Mouse (Mus musculus): ENCODE measurements at regions not wholly inside any gene's neighbourhood (a gene's known extent, or its start where the extent isn't known, plus 50 kb on each side); places are given as distances from the start of the nearest gene placed in this dataset.

DNA sequence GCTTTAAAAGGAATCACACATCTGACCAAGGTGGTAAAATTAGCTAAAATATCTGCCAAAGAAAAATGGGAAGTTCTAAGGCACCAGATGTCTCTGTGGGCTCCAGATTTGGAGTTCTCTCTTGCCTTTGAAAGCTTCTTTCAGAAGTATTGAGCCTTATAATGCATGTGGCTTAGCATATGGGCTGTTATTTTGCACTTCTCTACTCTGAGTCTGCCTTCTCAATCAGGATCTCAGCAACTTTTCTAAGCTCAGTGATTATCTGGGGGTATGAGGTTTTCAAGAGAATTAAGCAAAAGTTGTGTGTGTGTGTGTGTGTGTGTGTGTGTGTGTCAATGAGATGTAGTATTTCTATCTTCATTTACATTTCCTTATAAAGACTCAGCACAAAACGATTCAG is 107.6 kb upstream of the Nav3 start:
- TF ChIP-seq RCOR1 (IDR thresholded peaks at IDR 0.05; ENCODE audit: low read depth, low read length): no peak
- no peak for TF ChIP-seq CTCF (IDR thresholded peaks at IDR 0.05 in 2 of 3, conservative IDR thresholded peaks at IDR 0.05 in 1 of 3; ENCODE audit: control insufficient read depth in 1 of 3, insufficient read depth in 1 of 3, low read depth in 2 of 3, low read length in 3 of 3, poor library complexity in 1 of 3, severe bottlenecking in 1 of 3)
- TF ChIP-seq JUND (IDR thresholded peaks at IDR 0.05; ENCODE audit: low read depth, low read length): no peak
- TF ChIP-seq TCF12 (IDR thresholded peaks at IDR 0.05; ENCODE audit: low read depth, low read length): no peak
- TF ChIP-seq EP300 (IDR thresholded peaks at IDR 0.05; ENCODE audit: low read depth in 1 of 2, low read length in 2 of 2): no peak
- TF ChIP-seq ZKSCAN1 (IDR thresholded peaks at IDR 0.05; ENCODE audit: low read depth, low read length): no peak
